Mouse (Mus musculus) left cerebral cortex, postnatal 10 days (tissue): Measurements from ENCODE around the gene Kcnh5. TPM values are rescaled to one million over a fixed set of nuclear protein-coding genes. Genes with fewer than 3 reads are reported as not detected.

Source experiments
- total RNA-seq, 2 experiments: library from RNA; stranded (reverse); gene quantifications; 2 replicates each; pipeline ENCODE4 v1.2.3; 2021

The Kcnh5 gene
- total RNA-seq, 2 experiments from 2014 or later = 63.0 to 73.0 TPM

Other genes with a start within 250 kb of the Kcnh5 start
- 1 to 10 TPM; 6.6 to 8.4 TPM for gene Rhoj, start 131.0 kb upstream of the Kcnh5 start, total RNA-seq
- not detected for gene Gphb5, start 239.4 kb upstream of the Kcnh5 start, total RNA-seq